Mouse (Mus musculus) spleen, adult 2 months (tissue): ENCODE measurements around the gene Tdpoz2. TPM values are rescaled to one million over a fixed set of nuclear protein-coding genes. Genes with fewer than 3 reads are reported as not detected.
"Not testable (repeated sequence)": the region's sequence is repeated elsewhere in the genome, so short reads cannot be mapped to it uniquely, and the experiment has no call there.

Source experiments
- DNase-seq, 2 experiments: peaks; one replicate each; pipeline versions ENCODE4 v3.0.0 to v3.0.0-alpha.2; 2012 to 2021; ENCODE audit warnings: low spot score in 2 of 2, low read depth in 1 of 2
- H3K27ac ChIP-seq: fragments of 200-500 bp; 2 replicates; pipeline ENCODE4 v1.5.1; 2012; ENCODE audit warnings: low read length, inconsistent platforms; ENCODE audit not compliant: insufficient read depth
- H3K27me3 ChIP-seq: fragments of 200-500 bp; 2 replicates; pipeline ENCODE4 v1.6.1; 2012; ENCODE audit warnings: mild to moderate bottlenecking, moderate library complexity, low read length, inconsistent platforms; ENCODE audit not compliant: control insufficient read depth, insufficient read depth
- H3K36me3 ChIP-seq: fragments of 200-500 bp; 2 replicates; pipeline ENCODE4 v1.6.1; 2012; ENCODE audit warnings: mild to moderate bottlenecking, low read length, inconsistent platforms; ENCODE audit not compliant: control insufficient read depth, insufficient read depth
- H3K4me1 ChIP-seq: fragments of 200-500 bp; 2 replicates; pipeline ENCODE4 v1.6.1; 2011; ENCODE audit warnings: inconsistent platforms; ENCODE audit not compliant: control insufficient read depth, insufficient read depth, insufficient read length
- H3K4me3 ChIP-seq: fragments of 200-500 bp; 2 replicates; pipeline ENCODE4 v1.5.1; 2011; ENCODE audit warnings: mild to moderate bottlenecking, inconsistent platforms; ENCODE audit not compliant: insufficient read depth, insufficient read length; ENCODE audit errors: extremely low read depth
- CTCF ChIP-seq: fragments of 200-500 bp; IDR thresholded peaks from 2 replicates; pipeline ENCODE4 v1.5.1; 2011; ENCODE audit warnings: mild to moderate bottlenecking, inconsistent platforms; ENCODE audit not compliant: insufficient read depth, insufficient read length, insufficient replicate concordance; ENCODE audit errors: extremely low read depth
- POLR2A ChIP-seq: fragments of 200-500 bp; IDR thresholded peaks from 2 replicates; pipeline ENCODE4 v1.6.1; 2011; ENCODE audit warnings: low read depth, low read length, inconsistent platforms
- WGBS: fragments of 180-500 bp; shearing (Covaris S2); methylation state at CpG from one replicate; pipeline ENCODE4 v1.1.7; 2018; 5-methylcytosine and 5-hydroxymethylcytosine counted together
- polyA plus RNA-seq: library from polyadenylated mRNA; depleted of rRNA; stranded (reverse); fragments of >200 nt; gene quantifications from 2 replicates; pipeline ENCODE4 v1.2.3, GENCODE M21; 2012; rRNA removed

The Tdpoz2 gene
- polyA plus RNA-seq = not detected in 2 replicates

DNA sequence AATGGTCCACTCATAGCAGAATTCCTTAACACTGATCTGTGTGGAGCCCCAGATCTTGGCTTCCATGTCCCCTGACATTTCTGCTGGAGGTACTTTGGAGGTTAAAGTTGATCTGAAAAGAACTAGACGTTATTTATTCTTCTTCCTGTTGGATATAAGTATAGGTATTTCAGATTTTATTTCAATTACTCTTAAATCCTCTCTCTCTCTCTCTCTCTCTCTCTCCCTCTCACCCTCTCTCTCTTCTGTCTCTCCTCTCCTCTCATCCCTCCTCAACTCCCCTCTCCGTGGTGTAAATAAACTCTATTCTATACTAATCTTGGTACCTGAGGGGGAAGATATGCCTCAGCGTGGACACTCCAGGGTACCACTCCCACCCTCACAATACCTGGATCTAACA is at the start of gene Tdpoz2:
Gene Tdpoz2, minus strand, starts transcription at position 101 of the 400 bp plus-strand sequence.
- Histone ChIP-seq H3K36me3 (no peaks in the 10 kb centered on the region), H3K4me1 (no peaks in the 10 kb centered on the region), H3K4me3 (no peak within 1 kb of the TSS), H3K27ac (no peak within 1 kb of the TSS), H3K27me3 (no peaks in the 10 kb centered on the region)
- DNase-seq = no peak
- TF ChIP-seq POLR2A = no peak
- no peak for TF ChIP-seq CTCF
- WGBS = 77% methylated on average over 3 of the region's 3 CpGs

- H3K4me3 ChIP-seq, H3K4me1 ChIP-seq, DNase-seq, H3K27me3 ChIP-seq, H3K36me3 ChIP-seq, H3K27ac ChIP-seq: not testable (repeated sequence)
- WGBS = 61% methylated on average over 1 of the region's 2 CpGs
These were observed 40.5 kb upstream of the Tdpoz2 start, which contains the start of gene Gm37596 for GRCm38 (mm10) chr3:93692970-93693369. Gene Gm37596, minus strand, starts transcription at chr3:93693070.

GRCm38 (mm10) chr3:93676210-93676609 is 23.7 kb upstream of the Tdpoz2 start, which contains the start of gene Tdpoz1:
Gene Tdpoz1, minus strand, starts transcription at chr3:93676310.
- H3K36me3 ChIP-seq, DNase-seq, H3K27me3 ChIP-seq, H3K4me1 ChIP-seq, H3K27ac ChIP-seq, H3K4me3 ChIP-seq: not testable (repeated sequence)
- WGBS = 86% methylated on average over 3 of the region's 4 CpGs

GRCm38 (mm10) chr3:93670805-93671503 is 18.5 kb upstream of the Tdpoz2 start:
- H3K36me3 ChIP-seq, H3K27me3 ChIP-seq, H3K27ac ChIP-seq, H3K4me1 ChIP-seq, DNase-seq, H3K4me3 ChIP-seq: not testable (repeated sequence)
- WGBS = 75% methylated on average over 5 of the region's 6 CpGs

GRCm38 (mm10) chr3:93654260-93654659 is 1.8 kb upstream of the Tdpoz2 start:
- DNase-seq = no peak
- no peaks in the 10 kb centered on the region for H3K27me3 ChIP-seq
- no peaks in the 10 kb centered on the region for H3K36me3 ChIP-seq
- TF ChIP-seq CTCF = no peak
- TF ChIP-seq POLR2A = no peak
- H3K4me3 ChIP-seq = no peak overlapping the region
- WGBS = 76% methylated on average over 1 of the region's 1 CpGs
- no peaks in the 10 kb centered on the region for H3K4me1 ChIP-seq
- H3K27ac ChIP-seq = no peak overlapping the region

- not testable (repeated sequence) for H3K4me1 ChIP-seq, H3K27ac ChIP-seq, H3K4me3 ChIP-seq, DNase-seq, H3K36me3 ChIP-seq, H3K27me3 ChIP-seq
- 84% methylated on average over 4 of the region's 4 CpGs for WGBS
These were observed 21.4 kb downstream of the Tdpoz2 start for GRCm38 (mm10) chr3:93630917-93631714.

GRCm38 (mm10) chr3:93608970-93609369 is 43.5 kb downstream of the Tdpoz2 start:
- not testable (repeated sequence) for H3K27me3 ChIP-seq, H3K27ac ChIP-seq, H3K4me3 ChIP-seq, H3K36me3 ChIP-seq, H3K4me1 ChIP-seq
- TF ChIP-seq CTCF = peak; percentile 48; the same call in 1 of the 2 replicates
- peak; percentile 11 to 32 for DNase-seq
